Mouse (Mus musculus): ENCODE measurements around the gene Mtor. TPM values are rescaled to one million over a fixed set of nuclear protein-coding genes. Genes with fewer than 3 reads are reported as not detected.

The Mtor gene
- total and polyA plus RNA-seq, 2 experiments from 2014 or later: 28.0 to 43.6 TPM

DNA sequence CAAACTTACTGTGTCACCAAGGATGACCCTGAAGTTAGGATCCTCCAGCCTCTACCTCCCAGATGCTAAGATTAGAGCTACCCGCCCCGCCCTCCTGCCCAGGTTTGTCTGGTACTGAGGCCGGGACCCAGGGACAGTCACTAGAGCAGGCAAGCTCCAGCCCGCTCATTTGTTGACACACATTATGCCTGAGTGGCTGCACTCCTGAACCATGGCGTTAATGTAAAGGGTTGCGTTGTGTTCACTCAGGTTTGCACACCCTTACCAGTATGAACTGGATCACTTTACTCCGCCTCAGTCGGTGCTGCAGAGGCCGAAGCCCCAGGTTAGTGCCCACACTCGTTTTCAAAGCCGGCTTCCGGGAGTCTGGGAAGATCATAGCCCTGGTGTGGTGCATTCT, 115.2 kb downstream of the Mtor start:
- no peak for TF ChIP-seq CTCF (IDR thresholded peaks at IDR 0.05; ENCODE audit: low read depth)
- Histone ChIP-seq H3K9me3 (ENCODE audit: low read length) (no peaks in the 10 kb centered on the region), H3K36me3 (ENCODE audit: insufficient read depth) (peaks cover 83% of the 10 kb centered on the region), H3K27ac (ENCODE audit: low read depth, low read length) (no peak overlapping the region), H3K4me2 (ENCODE audit: low read depth) (no peak overlapping the region), H3K9ac (no peak overlapping the region), H3K27me3 (ENCODE audit: insufficient read depth, low read length) (no peaks in the 10 kb centered on the region), H3K4me3 (ENCODE audit: low read depth, low read length) (no peak overlapping the region), H3K4me1 (ENCODE audit: insufficient read depth) (0 out of 2 replicates have a peak, but pooled peaks cover 5% of the 10 kb centered on the region)
- ATAC-seq (no peak), DNase-seq (no peak)
- WGBS: 94% methylated on average over 12 of the region's 12 CpGs

DNA sequence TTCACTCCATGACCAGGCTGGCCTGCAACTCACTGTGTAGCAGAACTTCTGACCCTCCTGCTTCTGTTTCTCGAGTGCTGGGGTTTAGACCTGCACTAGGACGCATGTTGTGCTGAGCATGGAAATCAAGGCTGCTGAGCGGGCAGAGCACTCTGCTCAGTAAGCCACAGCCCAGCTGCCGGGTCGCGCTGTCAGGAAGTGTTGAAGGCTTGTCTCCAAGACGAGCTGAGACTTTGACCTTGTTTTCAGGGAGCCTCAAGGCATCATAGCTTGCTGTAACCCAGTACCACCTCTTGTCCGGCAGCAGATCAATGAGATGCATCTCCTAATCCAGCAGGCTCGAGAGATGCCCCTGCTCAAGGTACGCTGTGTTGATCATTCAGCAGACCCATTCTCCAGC, 121.7 kb downstream of the Mtor start:
- ATAC-seq (no peak), DNase-seq (no peak)
- no peak overlapping the region for H3K9ac ChIP-seq
- no peaks in the 10 kb centered on the region for H3K27me3 ChIP-seq (ENCODE audit: insufficient read depth, low read length)
- H3K36me3 ChIP-seq (ENCODE audit: insufficient read depth): peaks cover 96% of the 10 kb centered on the region
- H3K27ac ChIP-seq (ENCODE audit: low read depth, low read length): no peak overlapping the region
- H3K4me2 ChIP-seq (ENCODE audit: low read depth): no peak overlapping the region
- H3K4me3 ChIP-seq (ENCODE audit: low read depth, low read length): no peak overlapping the region
- no peaks in the 10 kb centered on the region for H3K9me3 ChIP-seq (ENCODE audit: low read length)
- no peak for TF ChIP-seq CTCF (IDR thresholded peaks at IDR 0.05; ENCODE audit: low read depth)
- 91% methylated on average over 10 of the region's 10 CpGs for WGBS
- H3K4me1 ChIP-seq (ENCODE audit: insufficient read depth): no peaks in the 10 kb centered on the region

DNA sequence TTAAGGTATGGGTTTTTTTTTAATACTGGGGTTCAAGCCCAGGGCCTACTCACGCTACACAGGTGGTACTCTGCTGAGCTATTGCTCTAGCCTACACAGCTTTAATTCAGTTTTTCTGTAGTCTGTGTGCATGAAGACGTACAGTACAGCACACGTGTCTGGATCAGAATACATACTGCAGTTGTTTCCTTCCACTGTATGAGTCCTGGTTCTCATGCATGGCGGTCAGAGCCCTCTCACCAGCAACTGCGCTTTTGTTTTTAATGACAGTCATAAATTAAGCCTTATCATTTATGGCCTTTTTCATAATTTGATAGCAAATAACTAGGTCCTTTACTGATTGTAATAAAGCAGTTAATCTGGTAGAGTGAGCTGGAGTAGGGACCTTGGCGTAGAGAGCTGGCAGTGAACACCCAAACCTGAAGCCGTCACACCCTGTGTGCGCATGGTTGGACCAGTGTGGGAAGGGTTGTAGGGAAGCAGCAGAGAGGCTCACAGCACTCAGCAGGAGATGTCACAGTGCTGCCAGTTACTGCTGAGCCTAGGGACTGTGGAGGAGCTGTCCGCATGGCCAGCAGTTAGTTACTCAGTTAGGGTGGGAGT, 122.4 kb downstream of the Mtor start:
- H3K4me3 ChIP-seq (ENCODE audit: low read depth, low read length): no peak overlapping the region
- H3K27ac ChIP-seq (ENCODE audit: low read depth, low read length): no peak overlapping the region
- H3K27me3 ChIP-seq (ENCODE audit: insufficient read depth, low read length): no peaks in the 10 kb centered on the region
- no peak overlapping the region for H3K9ac ChIP-seq
- TF ChIP-seq CTCF (IDR thresholded peaks at IDR 0.05; ENCODE audit: low read depth): no peak
- no peaks in the 10 kb centered on the region for H3K4me1 ChIP-seq (ENCODE audit: insufficient read depth)
- ATAC-seq: no peak
- 95% methylated on average over 9 of the region's 9 CpGs for WGBS
- H3K36me3 ChIP-seq (ENCODE audit: insufficient read depth): peaks cover 96% of the 10 kb centered on the region
- no peak overlapping the region for H3K4me2 ChIP-seq (ENCODE audit: low read depth)
- H3K9me3 ChIP-seq (ENCODE audit: low read length): no peaks in the 10 kb centered on the region
- no peak for DNase-seq

DNA sequence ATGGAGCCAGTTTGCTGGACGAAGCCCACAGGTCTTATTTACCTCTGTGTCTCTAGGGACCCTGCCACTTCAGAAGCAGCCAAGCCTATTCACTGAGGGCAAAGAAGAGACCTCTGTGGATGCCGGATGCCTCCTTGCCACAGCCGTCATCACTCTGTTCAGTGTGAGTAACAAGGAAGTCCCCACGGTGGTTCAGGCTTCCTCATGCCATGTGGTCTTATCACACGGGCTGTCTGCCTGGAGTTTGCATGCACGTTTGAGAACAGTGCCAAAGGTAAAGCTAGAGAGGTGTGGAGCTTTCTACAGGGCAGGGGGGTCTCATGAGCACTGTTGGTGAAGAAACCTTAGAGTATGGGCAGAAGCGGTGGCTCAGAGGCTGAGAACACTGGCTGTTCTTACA, 124.8 kb downstream of the Mtor start:
- H3K4me3 ChIP-seq (ENCODE audit: low read depth, low read length): no peak overlapping the region
- peaks cover 97% of the 10 kb centered on the region for H3K36me3 ChIP-seq (ENCODE audit: insufficient read depth)
- H3K9me3 ChIP-seq (ENCODE audit: low read length): no peaks in the 10 kb centered on the region
- H3K4me1 ChIP-seq (ENCODE audit: insufficient read depth): no peaks in the 10 kb centered on the region
- TF ChIP-seq CTCF (IDR thresholded peaks at IDR 0.05; ENCODE audit: low read depth): no peak
- 94% methylated on average over 7 of the region's 7 CpGs for WGBS
- DNase-seq (no peak), ATAC-seq (no peak)
- no peak overlapping the region for H3K27ac ChIP-seq (ENCODE audit: low read depth, low read length)
- no peak overlapping the region for H3K4me2 ChIP-seq (ENCODE audit: low read depth)
- no peak overlapping the region for H3K9ac ChIP-seq
- no peaks in the 10 kb centered on the region for H3K27me3 ChIP-seq (ENCODE audit: insufficient read depth, low read length)

DNA sequence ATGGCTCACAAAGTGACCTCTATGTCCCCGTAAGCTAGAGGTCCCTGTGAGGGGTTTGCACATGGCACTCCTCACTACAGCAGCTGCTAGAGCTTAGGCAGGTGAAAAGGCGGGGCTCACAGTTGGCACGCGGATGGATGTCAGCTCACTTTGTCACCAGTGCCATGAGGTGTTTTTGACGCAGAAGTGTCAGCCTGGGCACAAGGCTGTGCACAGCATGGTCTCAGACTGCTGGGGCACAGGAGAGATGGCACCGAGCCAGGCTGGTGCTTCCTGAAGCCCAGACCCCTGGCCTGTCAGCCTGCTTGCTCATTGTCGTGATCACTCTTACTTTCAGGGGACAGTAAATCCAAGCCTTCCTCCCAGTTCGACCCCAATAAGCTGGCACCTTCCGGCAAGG, 132.4 kb downstream of the Mtor start:
- ATAC-seq (no peak), DNase-seq (no peak)
- no peak overlapping the region for H3K9ac ChIP-seq
- no peaks in the 10 kb centered on the region for H3K4me1 ChIP-seq (ENCODE audit: insufficient read depth)
- TF ChIP-seq CTCF (IDR thresholded peaks at IDR 0.05; ENCODE audit: low read depth): no peak
- H3K36me3 ChIP-seq (ENCODE audit: insufficient read depth): peaks cover 67% of the 10 kb centered on the region
- no peak overlapping the region for H3K27ac ChIP-seq (ENCODE audit: low read depth, low read length)
- no peaks in the 10 kb centered on the region for H3K9me3 ChIP-seq (ENCODE audit: low read length)
- 87% methylated on average over 9 of the region's 9 CpGs for WGBS
- no peak overlapping the region for H3K4me3 ChIP-seq (ENCODE audit: low read depth, low read length)
- no peaks in the 10 kb centered on the region for H3K27me3 ChIP-seq (ENCODE audit: insufficient read depth, low read length)
- H3K4me2 ChIP-seq (ENCODE audit: low read depth): no peak overlapping the region

DNA sequence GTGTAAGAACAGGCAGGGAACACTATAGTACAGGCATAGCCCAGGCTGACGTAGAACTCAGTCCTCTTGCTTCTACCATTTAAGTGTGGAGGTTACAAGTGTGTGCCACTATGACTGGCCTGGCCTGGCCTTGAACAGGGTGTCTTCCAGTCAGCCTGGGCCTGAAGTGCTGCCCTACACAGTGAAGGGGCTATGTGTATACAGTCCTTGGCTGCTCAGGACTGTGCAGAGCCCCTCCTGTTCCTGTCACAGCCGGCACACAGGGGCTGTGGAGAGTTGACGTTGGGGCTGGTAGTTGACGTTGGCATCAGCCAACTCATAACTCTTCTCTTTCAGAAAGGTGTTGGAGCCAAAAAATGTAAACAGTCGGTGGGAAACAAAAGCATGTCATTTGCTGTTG, 133.0 kb downstream of the Mtor start:
- DNase-seq (no peak), ATAC-seq (no peak)
- WGBS: 84% methylated on average over 5 of the region's 5 CpGs
- no peak overlapping the region for H3K4me2 ChIP-seq (ENCODE audit: low read depth)
- no peak for TF ChIP-seq CTCF (IDR thresholded peaks at IDR 0.05; ENCODE audit: low read depth)
- H3K4me3 ChIP-seq (ENCODE audit: low read depth, low read length): no peak overlapping the region
- no peaks in the 10 kb centered on the region for H3K9me3 ChIP-seq (ENCODE audit: low read length)
- H3K4me1 ChIP-seq (ENCODE audit: insufficient read depth): no peaks in the 10 kb centered on the region
- no peaks in the 10 kb centered on the region for H3K27me3 ChIP-seq (ENCODE audit: insufficient read depth, low read length)
- H3K36me3 ChIP-seq (ENCODE audit: insufficient read depth): peaks cover 60% of the 10 kb centered on the region
- no peak overlapping the region for H3K27ac ChIP-seq (ENCODE audit: low read depth, low read length)
- H3K9ac ChIP-seq: no peak overlapping the region

DNA sequence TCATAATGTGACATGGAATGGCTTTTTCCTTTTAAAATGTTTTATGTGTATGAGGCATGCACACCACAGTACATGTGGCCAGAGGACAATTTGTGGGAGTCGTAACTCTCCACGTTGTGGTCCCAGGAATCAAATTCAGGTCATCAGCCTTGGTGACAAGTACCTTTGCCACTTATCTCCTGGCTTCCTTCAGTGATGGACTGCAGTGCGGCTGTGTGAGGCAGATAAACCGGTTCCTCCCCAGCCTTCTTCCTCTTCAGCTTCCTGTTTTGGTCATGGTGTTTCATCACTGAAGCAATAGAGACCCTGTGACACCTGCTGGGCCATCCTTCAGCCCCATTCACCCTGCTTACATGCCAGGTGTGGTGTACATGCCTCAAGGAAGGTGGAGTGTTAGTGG, 134.8 kb downstream of the Mtor start:
- no peak overlapping the region for H3K4me2 ChIP-seq (ENCODE audit: low read depth)
- H3K9me3 ChIP-seq (ENCODE audit: low read length): no peaks in the 10 kb centered on the region
- DNase-seq: no peak
- no peak for ATAC-seq
- no peaks in the 10 kb centered on the region for H3K27me3 ChIP-seq (ENCODE audit: insufficient read depth, low read length)
- no peak overlapping the region for H3K27ac ChIP-seq (ENCODE audit: low read depth, low read length)
- TF ChIP-seq CTCF (IDR thresholded peaks at IDR 0.05; ENCODE audit: low read depth): no peak
- H3K9ac ChIP-seq: no peak overlapping the region
- WGBS: 89% methylated on average over 4 of the region's 4 CpGs
- no peaks in the 10 kb centered on the region for H3K4me1 ChIP-seq (ENCODE audit: insufficient read depth)
- no peak overlapping the region for H3K4me3 ChIP-seq (ENCODE audit: low read depth, low read length)
- H3K36me3 ChIP-seq (ENCODE audit: insufficient read depth): peaks cover 42% of the 10 kb centered on the region

All from forebrain, postnatal 0 days (tissue).